Mouse (Mus musculus): ENCODE results near the gene Tcaf1. TPM values are rescaled to one million over a fixed set of nuclear protein-coding genes. Genes with fewer than 3 reads are reported as not detected.

Gene Tcaf1
- total RNA-seq, 2 experiments from 2014 or later, result 7.4 to 8.1 TPM

Other genes starting within 250 kb of the Tcaf1 start
- not detected for gene Olfr458, start 244.9 kb downstream of the Tcaf1 start, total RNA-seq (2021)
- gene Olfr457, start 233.8 kb downstream of the Tcaf1 start, total RNA-seq (2021), result not detected
- gene Olfr456, start 222.9 kb downstream of the Tcaf1 start, total RNA-seq (2021), result not detected
- not detected for gene Olfr455, start 162.5 kb downstream of the Tcaf1 start, total RNA-seq (2021)
- gene Tcaf3, start 112.4 kb downstream of the Tcaf1 start, total RNA-seq (2021), result not detected
- gene Tcaf2, start 64.8 kb downstream of the Tcaf1 start, total RNA-seq (2021), result 1 to 10 TPM; 2.8 to 5.0 TPM
- not detected for gene Olfr453, start 29.3 kb upstream of the Tcaf1 start, total RNA-seq (2021)
- gene Olfr38, start 46.3 kb upstream of the Tcaf1 start, total RNA-seq (2021), result not detected
- not detected for gene Olfr452, start 75.0 kb upstream of the Tcaf1 start, total RNA-seq (2021)
- gene Olfr450, start 101.9 kb upstream of the Tcaf1 start, total RNA-seq (2021), result not detected
- not detected for gene Olfr449, start 124.3 kb upstream of the Tcaf1 start, total RNA-seq (2021)
- not detected for gene Olfr448, start 180.4 kb upstream of the Tcaf1 start, total RNA-seq (2021)
- not detected for gene Olfr447, start 198.8 kb upstream of the Tcaf1 start, total RNA-seq (2021)
- not detected for gene Olfr446, start 211.3 kb upstream of the Tcaf1 start, total RNA-seq (2021)
- gene Olfr444, start 239.0 kb upstream of the Tcaf1 start, total RNA-seq (2021), result not detected